Mouse (Mus musculus) frontal cortex, postnatal 14 days (tissue): ENCODE data around the gene Bysl.
"Not testable (repeated sequence)": the region's sequence is repeated elsewhere in the genome, so short reads cannot be mapped to it uniquely, and the experiment has no call there.

ENCODE experiments used
- DNase-seq, 2 experiments: peaks; one replicate each; pipeline ENCODE4 v3.0.0; 2022; ENCODE audit warnings: low spot score in 2 of 2

Bysl gene

GRCm38 (mm10) chr17:47610849-47611660 is at the start of gene Bysl, which contains the start of the genes Med20 and Gm20517:
Gene Bysl (minus strand): TSS chr17:47611492.
Gene Med20 (plus strand): TSS chr17:47611582.
Gene Gm20517 (plus strand): TSS chr17:47611589.
- DNase-seq = peak; percentile 93 to 96

- no peak for DNase-seq
Observed at GRCm38 (mm10) chr17:47658741-47659243, 47.5 kb upstream of the Bysl start.

GRCm38 (mm10) chr17:47657901-47658300 is 46.6 kb upstream of the Bysl start:
- DNase-seq = no peak

- DNase-seq = no peak
Observed at GRCm38 (mm10) chr17:47655697-47656096, 44.4 kb upstream of the Bysl start.

- not testable (repeated sequence) for DNase-seq
Observed at GRCm38 (mm10) chr17:47654346-47654745, 43.1 kb upstream of the Bysl start.

- DNase-seq = no peak
Observed at GRCm38 (mm10) chr17:47651953-47652352, 40.7 kb upstream of the Bysl start.

GRCm38 (mm10) chr17:47648966-47649365 is 37.7 kb upstream of the Bysl start:
- DNase-seq = no peak

GRCm38 (mm10) chr17:47646683-47647082 is 35.4 kb upstream of the Bysl start:
- DNase-seq = peak; percentile 40 to 44

GRCm38 (mm10) chr17:47642992-47643391 is 31.7 kb upstream of the Bysl start:
- DNase-seq = no peak

- DNase-seq = no peak
Observed at GRCm38 (mm10) chr17:47633999-47634770, 22.9 kb upstream of the Bysl start.

GRCm38 (mm10) chr17:47632181-47632840 is 21.0 kb upstream of the Bysl start:
- no peak for DNase-seq

GRCm38 (mm10) chr17:47630678-47631065 is 19.4 kb upstream of the Bysl start, which contains the start of gene Usp49:
Gene Usp49 (plus strand): TSS chr17:47630690.
- DNase-seq = no peak

GRCm38 (mm10) chr17:47629717-47630677 is 18.7 kb upstream of the Bysl start:
- peak; percentile 33 to 37 for DNase-seq

GRCm38 (mm10) chr17:47628851-47629676 is 17.8 kb upstream of the Bysl start:
- peak; percentile 87 to 91 for DNase-seq

GRCm38 (mm10) chr17:47627791-47628190 is 16.5 kb upstream of the Bysl start:
- no peak for DNase-seq

GRCm38 (mm10) chr17:47626031-47626430 is 14.7 kb upstream of the Bysl start:
- no peak for DNase-seq

- DNase-seq = no peak
Observed at GRCm38 (mm10) chr17:47625088-47625487, 13.8 kb upstream of the Bysl start.

GRCm38 (mm10) chr17:47624572-47624971 is 13.3 kb upstream of the Bysl start:
- DNase-seq = not testable (repeated sequence)

- DNase-seq = no peak
Observed at GRCm38 (mm10) chr17:47622912-47623554, 11.7 kb upstream of the Bysl start.
